9 mouse cellular contexts compared by ENCODE assay signal in the genomic region with DNA sequence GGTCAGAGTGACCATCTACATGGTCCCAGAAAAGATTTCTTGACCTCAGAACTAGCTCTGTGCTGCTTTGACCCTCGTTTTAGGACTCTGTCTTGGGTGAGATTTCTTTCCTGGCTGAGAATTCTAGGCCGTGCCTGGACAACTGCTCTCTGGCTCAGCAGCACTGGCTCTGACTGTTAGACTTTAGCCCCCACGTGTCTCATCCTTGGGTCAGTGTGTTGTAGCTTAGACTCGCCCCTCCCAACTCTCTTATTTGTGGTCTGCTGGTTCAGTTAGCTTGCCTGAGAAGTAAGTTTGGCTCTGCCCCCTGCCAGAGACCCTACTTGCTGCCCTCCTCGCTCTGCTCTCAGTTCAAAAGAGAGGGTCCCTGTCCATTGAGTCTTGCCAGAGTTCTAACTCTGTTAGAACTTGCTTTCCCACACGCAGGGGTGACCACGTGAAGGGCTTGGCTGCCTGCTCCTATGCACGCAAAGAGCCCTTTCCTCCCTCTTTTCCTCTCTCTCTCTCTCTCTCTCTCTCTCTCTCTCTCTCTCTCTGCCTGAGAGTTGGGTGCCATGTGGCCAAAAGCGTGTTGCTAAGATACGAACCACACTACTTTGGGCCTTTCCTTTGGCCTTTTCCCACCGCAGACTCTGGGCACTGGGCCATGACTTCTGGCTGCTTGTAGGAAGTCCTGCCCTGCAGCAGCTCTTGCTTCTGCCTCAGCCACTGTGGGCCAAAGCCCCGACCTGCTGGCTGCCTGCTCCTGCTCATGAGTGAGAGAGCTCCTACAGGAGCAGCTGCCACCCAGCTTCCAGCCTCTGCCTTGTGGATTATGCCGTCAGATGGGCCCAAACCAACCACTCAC.
DNase-seq lines count a peak whose midpoint lies in the region; ATAC-seq and TF ChIP-seq lines count a peak whose summit lies in the region.
"Had no signal": no experiment of that assay in that cellular context is flagged by ENCODE, and none has a peak within 500 bp of the region (broad histone marks: within the 10 kb centered on the region; RNA-seq: fewer than 3 reads in every experiment).

No protein-coding gene starts in this region.

- peak; percentile 4 to 13 for DNase-seq in lung, adult 18-20 months
- no peak for DNase-seq in lung, adult 2 months
- DNase-seq in cerebellum, adult 8-10 months = peak; percentile 5
- DNase-seq in layer of hippocampus, adult 9-11 months = peak; percentile 7
- DNase-seq in midbrain, postnatal 0 days (ENCODE audit: low spot score) = peak; percentile 86
- DNase-seq in natural killer cell, adult 2 months (ENCODE audit: low spot score in 2 of 2) = no peak

- H3K4me3 ChIP-seq in lung, adult 2 months (replicated peaks; ENCODE audit: extremely low read depth, low read depth, low read length) = no peak overlapping the region
- no peak overlapping the region for H3K4me3 ChIP-seq in heart, embryonic 16.5 days (ENCODE audit: low read length)
- H3K4me3 ChIP-seq in midbrain, postnatal 0 days (ENCODE audit: low read depth, low read length) = no peak overlapping the region
- no peak overlapping the region for H3K4me3 ChIP-seq in intestine, postnatal 0 days (ENCODE audit: low read depth, low read length)
- H3K4me3 ChIP-seq: heart, embryonic 13.5 days had no signal

- WGBS in lung, adult 2 months = 54% methylated on average over 13 of the region's 13 CpGs
- WGBS in heart, embryonic 16.5 days = 58% methylated on average over 13 of the region's 13 CpGs
- 53% methylated on average over 13 of the region's 13 CpGs for WGBS in midbrain, postnatal 0 days
- WGBS in intestine, postnatal 0 days = 74% methylated on average over 13 of the region's 13 CpGs

- H3K36me3 ChIP-seq in heart, embryonic 16.5 days (ENCODE audit: control insufficient read depth, insufficient read depth) = no peaks in the 10 kb centered on the region
- H3K36me3 ChIP-seq in midbrain, postnatal 0 days (ENCODE audit: insufficient read depth, low read length) = no peaks in the 10 kb centered on the region
- no peaks in the 10 kb centered on the region for H3K36me3 ChIP-seq in intestine, postnatal 0 days (ENCODE audit: control insufficient read depth, insufficient read depth)
- H3K36me3 ChIP-seq: heart, embryonic 13.5 days had no signal

- no peak overlapping the region for H3K27ac ChIP-seq in heart, embryonic 16.5 days (ENCODE audit: low read length)
- no peak overlapping the region for H3K27ac ChIP-seq in midbrain, postnatal 0 days (ENCODE audit: low read depth, low read length)
- H3K27ac ChIP-seq in intestine, postnatal 0 days (ENCODE audit: low read depth, low read length) = no peak overlapping the region
- H3K27ac ChIP-seq: heart, embryonic 13.5 days had no signal

- H3K9ac ChIP-seq in heart, embryonic 16.5 days (ENCODE audit: low read length) = no peak overlapping the region
- H3K9ac ChIP-seq in midbrain, postnatal 0 days (replicated peaks; ENCODE audit: low read length, poor library complexity, severe bottlenecking) = no peak overlapping the region
- H3K9ac ChIP-seq in intestine, postnatal 0 days (ENCODE audit: low read depth, low read length) = no peak overlapping the region
- H3K9ac ChIP-seq: heart, embryonic 13.5 days had no signal

- peak; percentile 63; the same call in 1 of the 2 replicates for ATAC-seq in heart, embryonic 16.5 days (replicated peaks; ENCODE audit: extremely low read depth, insufficient read depth, low FRiP score)
- ATAC-seq in midbrain, postnatal 0 days (ENCODE audit: low FRiP score) = peak; percentile 82
- no peak for ATAC-seq in intestine, postnatal 0 days

- TF ChIP-seq POLR2A in lung, adult 2 months (IDR thresholded peaks at IDR 0.05; ENCODE audit: borderline replicate concordance, extremely low read depth, low read depth, low read length) = no peak

- H3K9me3 ChIP-seq in heart, embryonic 16.5 days (replicated peaks; ENCODE audit: control insufficient read depth, low read length) = no peaks in the 10 kb centered on the region
- no peaks in the 10 kb centered on the region for H3K9me3 ChIP-seq in midbrain, postnatal 0 days (ENCODE audit: low read length)
- no peaks in the 10 kb centered on the region for H3K9me3 ChIP-seq in intestine, postnatal 0 days (ENCODE audit: control insufficient read depth)
- H3K9me3 ChIP-seq: heart, embryonic 13.5 days had no signal

- TF ChIP-seq CTCF in lung, adult 2 months (IDR thresholded peaks at IDR 0.05; ENCODE audit: insufficient read depth, low read length) = no peak
- no peak for TF ChIP-seq CTCF in midbrain, postnatal 0 days (IDR thresholded peaks at IDR 0.05)
- no peak for TF ChIP-seq CTCF in intestine, postnatal 0 days (IDR thresholded peaks at IDR 0.05; ENCODE audit: low read depth)

- H3K4me2 ChIP-seq in heart, embryonic 16.5 days (ENCODE audit: low read depth, low read length) = no peak overlapping the region
- H3K4me2 ChIP-seq in midbrain, postnatal 0 days (ENCODE audit: low read depth, low read length, poor library complexity, severe bottlenecking) = no peak overlapping the region
- H3K4me2 ChIP-seq in intestine, postnatal 0 days (replicated peaks; ENCODE audit: low read depth) = no peak overlapping the region
- H3K4me2 ChIP-seq: heart, embryonic 13.5 days had no signal

- H3K4me1 ChIP-seq in lung, adult 2 months (ENCODE audit: control insufficient read depth, insufficient read depth, low read length) = no peaks in the 10 kb centered on the region
- H3K4me1 ChIP-seq in heart, embryonic 16.5 days (ENCODE audit: control insufficient read depth, insufficient read depth, low read length) = no peaks in the 10 kb centered on the region
- H3K4me1 ChIP-seq in midbrain, postnatal 0 days (ENCODE audit: insufficient read depth, low read length) = no peaks in the 10 kb centered on the region
- no peaks in the 10 kb centered on the region for H3K4me1 ChIP-seq in intestine, postnatal 0 days (replicated peaks; ENCODE audit: control insufficient read depth, insufficient read depth, low read length)
- H3K4me1 ChIP-seq: heart, embryonic 13.5 days had no signal

- H3K27me3 ChIP-seq in heart, embryonic 16.5 days (ENCODE audit: control insufficient read depth, insufficient read depth, low read length) = no peaks in the 10 kb centered on the region
- H3K27me3 ChIP-seq in midbrain, postnatal 0 days (ENCODE audit: insufficient read depth, low read length) = no peaks in the 10 kb centered on the region
- no peaks in the 10 kb centered on the region for H3K27me3 ChIP-seq in intestine, postnatal 0 days (replicated peaks; ENCODE audit: control insufficient read depth, insufficient read depth, low read length)
- H3K27me3 ChIP-seq: heart, embryonic 13.5 days had no signal

Comparison
In these comparisons a context has a peak if more than half of its experiments do, and no peak if none do; other contexts are left out.
1. DNase-seq: peak in lung, adult 18-20 months (2 of 2), cerebellum, adult 8-10 months (single experiment), layer of hippocampus, adult 9-11 months (single experiment) and midbrain, postnatal 0 days (single experiment); none in lung, adult 2 months (single experiment) and natural killer cell, adult 2 months (0 of 2).